Mouse (Mus musculus) kidney, adult 11 months (tissue): ENCODE measurements around the gene Xcl1.
A peak's percentile ranks its signal among the peaks of the same experiment; 100 is the strongest.
"Not testable (repeated sequence)": the region's sequence is repeated elsewhere in the genome, so short reads cannot be mapped to it uniquely, and the experiment has no call there.

Source experiments
- DNase-seq: peaks from one replicate; pipeline ENCODE4 v3.0.0; 2022

Xcl1 gene

DNA sequence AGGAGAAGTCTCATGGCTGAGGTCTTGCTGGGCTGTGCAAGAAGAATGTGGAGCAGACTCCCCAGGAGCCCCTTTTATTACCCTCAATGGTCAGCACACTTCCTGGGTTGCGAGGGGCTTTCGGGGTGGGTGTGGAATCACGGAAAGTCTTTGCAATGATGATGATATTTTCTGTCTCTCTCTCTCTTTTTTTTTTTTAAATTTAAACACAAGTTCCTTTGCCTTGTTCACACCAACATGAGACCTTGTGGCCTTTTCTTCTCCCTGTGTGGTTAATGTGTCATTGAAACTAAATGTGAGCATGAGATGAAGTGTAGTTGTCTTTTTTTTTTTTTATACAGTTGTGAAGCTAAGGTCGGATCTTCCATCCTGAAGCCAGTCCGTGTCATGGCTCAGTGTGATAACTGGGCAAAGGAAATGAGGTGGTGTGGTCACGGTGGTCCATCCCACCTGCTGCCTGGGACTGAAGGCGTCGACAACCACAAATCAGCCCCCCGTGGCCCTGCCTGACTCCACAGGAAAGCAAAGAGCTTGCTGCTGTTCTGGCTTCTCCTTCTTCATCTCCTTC lies at the start of gene Xcl1:
Gene Xcl1, minus strand, starts transcription at position 51 of the 568 bp plus-strand sequence.
- no peak for DNase-seq

DNA sequence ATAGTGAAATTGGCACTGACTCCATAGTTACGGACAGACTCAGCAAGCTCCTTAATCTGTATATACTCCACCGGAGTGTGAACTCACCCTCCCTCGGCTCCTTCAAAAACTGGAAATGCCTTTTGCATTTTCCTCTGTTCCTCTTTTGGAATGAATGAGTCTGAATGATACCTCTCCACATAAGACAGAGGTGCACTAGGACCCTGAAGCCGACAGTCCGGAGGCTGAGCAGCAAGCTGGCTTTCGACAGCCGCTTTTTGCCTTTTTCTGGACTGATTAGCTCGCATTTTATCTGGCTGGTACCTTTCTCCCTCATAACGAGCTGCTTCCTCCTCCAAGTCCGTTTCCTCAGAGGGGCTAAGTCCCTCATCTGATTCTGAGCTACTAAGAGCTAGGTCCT lies 49.4 kb upstream of the Xcl1 start:
- DNase-seq, result not testable (repeated sequence)

DNA sequence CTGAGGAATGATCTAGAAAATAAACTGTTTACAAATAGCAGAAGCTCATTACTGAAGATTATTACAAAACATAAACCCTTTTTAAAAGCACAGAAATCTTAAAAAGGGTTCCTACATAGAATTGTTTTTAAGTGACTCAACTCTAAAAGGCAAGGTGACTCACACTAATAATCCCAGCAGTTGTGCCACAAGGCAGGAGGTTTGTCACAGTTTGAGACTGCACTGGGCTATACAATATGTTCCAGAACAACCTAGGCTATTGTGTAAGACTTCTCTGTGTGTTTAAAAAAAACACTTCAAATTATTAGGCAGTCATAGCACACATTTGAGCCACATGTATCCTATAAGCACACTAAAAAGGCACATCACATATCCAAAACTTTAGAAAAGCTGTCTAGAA lies 42.0 kb upstream of the Xcl1 start:
- DNase-seq, result no peak

DNA sequence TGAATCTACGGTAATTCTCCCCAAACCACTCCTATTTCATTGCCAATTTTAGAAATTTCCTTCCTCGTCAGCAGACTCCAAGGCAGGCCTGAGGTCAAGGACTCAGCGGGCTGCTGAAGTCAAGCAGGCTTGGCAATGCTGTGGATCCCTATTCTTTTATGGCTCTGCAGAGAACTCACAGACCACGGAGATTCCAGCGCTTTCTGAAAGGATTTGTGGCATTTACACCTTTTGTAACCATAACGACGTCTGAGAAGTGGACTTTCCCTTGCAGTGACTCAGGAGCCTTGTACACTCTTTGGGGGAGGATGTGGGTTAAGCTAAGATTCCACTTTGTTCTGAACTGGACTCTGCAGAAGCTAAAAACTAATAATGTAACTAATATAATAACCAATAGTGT lies 40.4 kb upstream of the Xcl1 start:
- no peak for DNase-seq

DNA sequence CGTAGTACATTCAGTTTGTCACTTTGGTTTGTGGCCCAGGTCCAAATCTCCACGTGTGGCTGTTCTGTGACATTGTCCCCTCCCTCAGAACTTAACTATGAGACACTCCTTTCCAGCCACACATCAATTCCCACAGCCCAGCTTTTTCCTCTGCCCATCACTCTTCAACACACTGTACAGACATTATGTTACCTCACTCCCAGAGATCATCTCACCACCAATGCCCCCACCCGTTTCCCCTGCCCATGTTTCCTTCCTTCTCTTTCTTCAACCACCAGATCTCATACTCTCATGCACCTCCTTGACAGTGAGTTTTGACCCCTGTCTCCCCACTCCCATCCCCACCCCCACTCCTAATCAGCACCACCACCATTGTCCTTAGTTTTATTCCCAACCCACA lies 39.9 kb upstream of the Xcl1 start:
- DNase-seq, result no peak

DNA sequence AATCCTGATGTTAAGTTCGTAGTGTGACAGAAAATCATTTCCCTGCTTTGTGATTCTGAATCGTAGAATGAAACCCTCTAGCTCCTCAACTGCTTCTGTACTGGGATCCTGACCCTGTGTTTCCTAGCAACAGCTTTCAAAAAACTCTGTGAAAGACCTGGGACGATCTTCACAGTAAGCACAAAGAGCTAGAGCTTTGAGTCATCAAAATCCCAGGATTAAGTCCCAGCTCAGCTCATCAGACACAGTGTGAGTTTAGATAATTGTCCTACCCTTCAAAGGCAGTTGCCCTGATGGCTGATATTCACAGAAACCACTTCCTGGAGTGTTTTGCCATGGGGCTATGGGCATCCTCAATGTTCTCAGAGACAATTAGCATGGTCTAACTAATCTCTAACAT lies 38.5 kb upstream of the Xcl1 start:
- no peak for DNase-seq

DNA sequence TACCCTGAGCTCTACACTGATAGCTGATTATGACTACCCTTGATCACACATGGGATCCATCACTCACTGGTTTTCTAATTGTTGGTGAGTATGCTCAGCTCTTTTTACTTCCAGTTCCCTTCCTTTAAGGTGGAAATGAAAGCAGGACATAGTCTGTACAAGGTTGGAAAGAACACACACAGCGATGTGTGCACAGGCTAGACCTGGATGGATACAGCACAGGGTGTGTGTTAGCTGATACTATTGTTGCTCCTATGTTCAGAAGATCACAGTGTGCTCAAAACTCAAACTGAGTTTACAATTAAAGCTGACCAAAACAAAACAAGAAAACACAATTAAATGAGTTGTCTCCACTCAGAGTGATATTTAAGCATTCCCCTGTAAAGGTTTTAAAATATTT lies 38.0 kb upstream of the Xcl1 start:
- no peak for DNase-seq

DNA sequence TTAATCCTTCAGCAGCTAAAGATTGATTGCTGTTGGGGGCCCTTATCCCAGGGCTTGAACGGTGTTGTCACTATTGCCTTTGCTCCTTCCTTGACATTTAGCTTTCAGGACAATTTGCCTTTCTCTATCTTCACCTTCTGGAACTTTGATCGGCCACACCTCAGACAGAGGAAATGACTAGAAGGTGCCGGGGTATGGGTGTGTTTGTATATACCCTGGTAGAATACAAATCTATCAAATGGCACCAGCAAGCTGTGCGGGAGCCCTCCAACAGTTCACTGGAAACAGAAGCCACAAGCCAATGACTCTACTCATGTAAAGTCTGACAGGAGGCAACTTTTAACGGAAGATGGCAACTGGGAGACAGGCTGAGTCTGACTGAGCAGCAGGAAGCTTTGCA lies 37.4 kb upstream of the Xcl1 start:
- no peak for DNase-seq

DNA sequence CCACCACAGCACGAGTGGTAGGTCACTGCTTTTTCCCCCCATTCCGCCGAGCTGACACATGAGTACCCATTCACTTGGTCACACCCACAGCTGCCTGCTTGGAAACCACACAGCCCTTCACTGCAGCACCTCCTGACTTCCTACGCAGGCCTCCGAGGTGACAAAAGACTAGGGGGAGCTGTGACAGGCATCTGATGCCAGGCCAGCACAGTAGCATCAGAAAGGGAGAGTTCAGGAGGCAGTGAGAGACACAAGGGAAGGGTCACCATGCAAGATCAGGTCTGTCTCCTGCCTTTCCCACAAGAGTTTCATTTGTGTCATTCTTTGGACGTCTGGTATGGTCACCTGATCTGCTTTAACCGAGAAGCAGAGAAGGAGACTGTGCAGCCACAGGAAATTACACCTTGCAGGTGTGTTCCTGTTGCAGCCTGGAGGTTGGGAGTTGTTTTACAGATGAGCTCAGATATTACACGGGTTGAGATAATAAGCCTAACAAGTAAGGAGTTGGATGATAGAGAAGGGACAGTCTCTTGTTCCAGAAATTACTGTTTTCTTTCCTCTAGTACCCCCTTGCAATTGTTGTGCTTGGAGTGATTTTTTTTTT lies 30.9 kb upstream of the Xcl1 start:
- DNase-seq, result no peak

DNA sequence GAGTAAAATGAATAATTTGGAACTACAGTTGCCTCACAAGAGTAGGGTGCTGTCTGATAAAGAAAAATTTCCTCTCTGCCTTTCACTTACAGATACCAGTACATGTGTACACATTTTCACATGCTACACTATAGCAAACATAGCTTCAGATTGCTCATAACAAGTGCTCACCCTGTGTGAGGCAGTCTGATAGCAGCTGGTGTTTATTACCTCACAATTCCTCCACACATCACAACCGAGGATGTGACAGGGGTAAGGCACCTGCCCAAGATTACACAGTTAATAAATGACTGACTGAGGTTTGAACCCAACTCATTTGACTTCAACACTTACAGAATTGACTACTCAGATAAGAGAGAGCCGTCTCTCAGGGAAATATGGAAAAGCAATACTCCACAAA lies 25.3 kb upstream of the Xcl1 start:
- DNase-seq, result no peak

DNA sequence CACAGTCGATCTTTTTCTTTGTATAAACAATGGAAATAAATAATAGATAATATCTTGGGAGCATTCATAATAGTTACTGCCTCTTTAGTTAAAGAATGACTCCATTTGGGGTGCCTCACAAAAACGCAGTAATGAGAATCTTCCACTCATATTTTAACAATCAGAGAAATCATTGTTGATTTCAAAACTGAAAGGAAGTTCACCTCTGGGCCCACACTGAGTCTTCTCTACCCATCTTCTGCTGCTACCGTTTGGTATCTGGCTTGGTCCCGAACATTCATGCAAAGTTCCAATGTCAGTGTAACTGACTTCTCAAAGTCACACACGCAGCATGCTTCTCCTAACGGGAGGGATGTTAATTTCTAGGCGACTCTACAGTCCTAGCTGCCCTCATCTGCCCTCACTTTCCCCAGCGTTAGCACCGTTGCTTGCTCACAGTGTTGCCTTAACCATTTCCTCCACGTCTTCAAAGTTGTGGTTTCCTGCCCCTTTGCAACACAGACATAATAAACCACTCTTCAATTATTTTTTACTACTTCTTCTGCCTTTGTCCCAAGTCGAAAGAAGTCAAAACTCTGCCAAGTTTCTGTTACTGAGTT lies 24.6 kb upstream of the Xcl1 start:
- no peak for DNase-seq

DNA sequence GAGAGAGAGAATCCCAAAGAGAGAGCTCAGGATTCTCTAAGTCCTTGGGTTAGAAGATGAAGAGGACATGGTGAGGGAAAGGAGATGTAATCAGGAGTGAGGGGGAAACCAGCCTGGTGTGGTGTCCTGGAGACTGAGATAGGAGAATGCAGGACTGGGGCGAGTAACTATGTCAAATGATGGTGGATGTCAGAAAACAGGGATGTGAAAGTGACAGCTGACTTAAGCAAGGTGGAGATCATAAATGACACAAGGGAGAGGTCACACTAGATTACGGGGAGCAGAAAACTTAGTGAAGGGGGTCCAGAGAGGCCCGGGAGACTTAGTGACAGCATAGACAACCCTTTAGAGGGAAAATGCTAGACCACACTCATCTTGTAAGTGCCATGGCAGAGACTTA lies 23.8 kb upstream of the Xcl1 start:
- DNase-seq, result no peak

DNA sequence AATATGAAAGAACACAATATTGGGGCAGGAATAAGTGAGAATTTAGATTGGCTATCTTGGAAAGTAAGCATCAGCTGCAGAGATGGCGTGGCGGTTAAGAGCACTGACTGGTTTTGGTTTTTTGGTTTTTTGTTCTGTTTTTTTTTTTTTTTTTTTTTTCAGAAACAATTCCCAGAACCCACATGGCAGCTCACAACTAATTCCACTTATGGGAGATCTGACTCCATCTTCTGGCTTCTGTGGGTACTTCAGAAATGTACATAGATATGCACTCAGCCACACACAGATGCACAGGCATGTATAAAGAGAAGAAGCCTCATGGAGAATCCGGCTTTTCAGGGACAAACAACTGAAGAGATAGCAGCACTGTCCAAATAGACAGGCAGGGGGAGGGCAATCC lies 22.6 kb upstream of the Xcl1 start:
- no peak for DNase-seq

DNA sequence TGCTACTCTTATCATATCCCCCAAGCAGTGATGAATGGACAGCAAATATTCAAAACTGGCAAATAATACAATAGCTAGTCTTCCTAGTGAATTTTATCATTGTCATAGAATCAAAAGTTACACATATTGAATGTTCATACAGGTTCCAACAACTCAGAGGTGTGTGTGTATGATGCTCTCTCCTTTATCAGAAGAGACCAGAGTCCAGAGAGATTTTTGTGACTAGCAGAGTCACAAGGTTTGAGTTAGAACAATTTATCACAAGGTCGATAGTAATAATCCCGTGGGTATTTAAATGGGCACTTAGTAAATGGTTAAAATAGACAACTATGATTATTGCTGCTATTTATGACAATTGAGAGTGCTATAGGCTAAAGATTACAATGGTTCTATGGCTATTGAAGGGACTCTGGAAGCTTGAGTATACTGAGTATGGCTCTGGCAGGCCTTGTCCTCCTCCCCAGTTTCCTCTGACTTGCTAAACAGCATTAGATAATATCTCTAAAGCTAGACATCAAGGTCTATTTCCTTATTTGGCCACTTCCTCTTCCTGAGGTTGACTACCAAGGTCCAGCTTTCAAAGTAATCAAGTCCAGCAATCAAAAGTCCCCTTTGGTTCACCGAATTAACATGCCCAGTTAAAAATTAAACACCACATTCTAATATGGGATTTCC lies 21.5 kb upstream of the Xcl1 start:
- no peak for DNase-seq

DNA sequence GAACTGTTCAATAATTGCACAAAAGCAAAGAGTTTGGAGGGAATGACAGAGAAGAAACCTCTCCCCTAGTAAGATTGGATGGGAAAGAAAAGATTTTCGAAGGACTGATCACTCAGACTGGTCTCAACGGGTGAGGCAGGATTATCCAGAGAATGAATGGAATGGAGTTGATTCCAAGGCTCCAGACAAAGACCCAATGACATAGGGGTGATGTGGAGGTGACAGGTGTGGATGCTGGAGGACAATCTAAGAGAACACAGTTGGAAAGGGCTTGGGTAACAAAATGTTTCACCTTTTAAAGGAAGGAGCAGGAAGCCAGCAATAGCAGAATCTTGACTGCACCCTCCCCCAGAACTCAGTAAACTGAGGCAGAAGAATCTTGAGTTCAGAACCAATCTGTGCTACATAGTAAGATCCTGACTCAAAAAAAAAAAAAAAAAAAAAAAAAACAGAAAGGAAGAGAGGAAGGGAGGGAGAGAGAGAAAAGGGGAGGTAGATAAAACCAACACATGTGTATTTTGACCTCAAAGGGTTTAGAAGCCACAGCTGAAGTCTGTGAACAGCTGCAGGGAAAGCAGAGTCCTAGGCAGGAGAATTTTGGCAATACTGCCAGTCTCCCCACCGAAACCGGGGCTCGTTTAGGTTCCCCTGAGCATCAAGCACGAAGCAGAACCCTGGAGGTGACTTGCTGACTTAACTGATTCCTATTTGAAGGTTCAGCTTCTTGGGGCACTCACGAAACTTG lies 20.3 kb upstream of the Xcl1 start:
- DNase-seq, result no peak

DNA sequence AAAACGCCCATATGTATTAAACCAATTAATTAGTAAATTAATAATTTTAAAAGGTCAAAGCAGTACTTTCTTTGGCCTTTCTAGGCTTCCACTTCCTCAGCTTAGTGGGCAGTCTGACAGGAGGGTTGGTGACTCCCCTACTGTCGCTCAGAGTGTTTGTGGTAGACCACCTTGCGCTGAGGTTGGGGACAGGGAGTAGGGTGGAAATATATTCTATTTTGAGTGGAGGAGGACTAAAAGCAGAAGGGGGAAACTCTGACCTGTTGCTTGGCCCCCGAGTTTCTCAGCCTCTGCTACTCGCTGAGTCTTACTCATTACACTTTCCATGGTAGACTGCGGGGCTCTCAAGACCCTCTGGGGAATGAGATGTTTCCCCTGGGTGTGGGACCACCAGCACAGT lies 18.2 kb upstream of the Xcl1 start:
- DNase-seq, result no peak

DNA sequence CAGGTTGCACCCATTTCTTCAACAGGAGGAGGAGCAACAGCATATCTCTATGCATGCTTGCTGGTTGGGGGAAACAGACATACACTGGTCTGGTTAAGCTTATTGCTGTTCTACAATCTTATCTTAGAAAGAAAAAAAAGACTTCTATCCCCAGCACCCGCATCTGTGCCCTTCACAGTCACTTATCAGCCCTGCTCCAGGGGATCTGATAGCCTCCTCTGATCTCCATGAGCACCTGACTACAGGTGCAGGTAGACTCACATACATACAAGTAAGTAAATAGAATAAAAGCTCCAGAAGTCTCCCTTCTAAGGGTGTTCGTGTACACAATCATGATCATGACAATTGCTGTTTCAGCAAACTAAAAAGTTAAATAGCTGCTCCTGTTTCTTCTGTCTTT lies 733 bp upstream of the Xcl1 start:
- no peak for DNase-seq

DNA sequence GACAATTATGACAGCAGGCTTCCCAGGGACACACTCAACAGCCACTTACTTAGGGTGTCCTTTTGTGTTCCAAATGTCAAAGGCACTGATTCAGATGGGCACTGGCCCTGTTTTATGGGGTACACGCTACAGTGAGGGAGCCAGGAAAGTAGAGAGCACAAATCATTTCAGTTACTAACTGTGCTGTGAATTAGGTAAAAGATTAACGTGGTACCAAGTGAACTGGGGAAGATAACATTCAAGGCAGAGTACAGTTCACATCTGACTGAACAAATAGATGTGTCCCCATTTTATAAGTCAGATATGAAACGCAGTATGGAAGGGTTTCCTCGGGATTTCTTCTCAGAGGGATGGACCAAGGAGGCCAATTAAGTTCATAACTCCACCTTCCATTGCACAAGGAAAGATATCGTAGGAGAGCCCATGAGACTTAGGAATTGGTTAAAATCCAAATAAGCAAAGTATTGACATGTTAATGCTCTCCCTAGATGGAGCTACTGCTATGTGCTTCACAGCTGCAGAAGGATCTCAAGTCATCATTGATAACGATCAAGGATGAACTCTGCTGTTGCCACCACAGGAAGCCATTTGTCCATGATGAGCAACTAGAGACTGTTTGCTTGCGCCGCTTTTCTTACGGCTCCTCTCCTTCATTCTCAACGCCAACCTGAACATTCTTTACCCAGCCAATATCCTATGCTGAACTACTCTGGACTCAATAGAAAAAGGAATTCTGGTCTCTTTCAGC lies 1.7 kb downstream of the Xcl1 start:
- no peak for DNase-seq

DNA sequence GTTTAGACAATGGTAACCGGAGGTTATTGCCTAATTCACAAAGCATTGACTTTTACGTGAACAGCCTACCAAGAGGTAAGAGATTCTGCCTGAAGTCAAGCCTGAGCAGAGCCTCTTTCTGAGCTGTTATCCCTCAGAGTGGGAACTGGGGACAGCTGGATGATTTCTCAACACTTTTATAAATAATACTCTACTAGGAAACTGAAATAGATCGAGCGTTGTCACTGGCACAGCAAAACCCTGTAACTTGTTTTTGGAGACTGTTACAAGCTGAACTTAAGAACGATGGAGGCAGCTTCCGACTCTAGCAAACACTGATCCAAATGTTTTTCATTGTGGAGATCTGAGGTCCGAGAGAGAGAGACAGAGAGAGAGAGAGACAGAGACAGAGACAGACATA lies 4.2 kb downstream of the Xcl1 start:
- no peak for DNase-seq

DNA sequence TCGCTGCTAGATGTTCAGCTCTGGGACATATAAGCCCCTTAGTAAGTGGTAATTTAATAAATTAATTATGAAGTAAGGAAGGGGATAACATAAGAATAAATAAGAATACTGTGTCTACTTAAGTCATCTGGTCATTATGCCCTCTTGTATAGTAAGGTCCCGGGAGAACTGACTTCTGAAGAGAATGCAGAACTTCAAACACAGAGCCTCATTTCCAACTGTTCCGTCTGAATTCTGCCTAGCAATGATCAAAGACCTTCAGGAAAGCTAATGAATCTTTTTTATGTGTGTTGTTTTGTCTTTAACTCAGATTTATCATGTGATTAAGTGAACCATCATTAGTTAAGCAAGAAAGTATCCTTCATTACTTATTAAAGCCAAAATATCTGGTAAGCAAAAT lies 5.3 kb downstream of the Xcl1 start:
- no peak for DNase-seq

DNA sequence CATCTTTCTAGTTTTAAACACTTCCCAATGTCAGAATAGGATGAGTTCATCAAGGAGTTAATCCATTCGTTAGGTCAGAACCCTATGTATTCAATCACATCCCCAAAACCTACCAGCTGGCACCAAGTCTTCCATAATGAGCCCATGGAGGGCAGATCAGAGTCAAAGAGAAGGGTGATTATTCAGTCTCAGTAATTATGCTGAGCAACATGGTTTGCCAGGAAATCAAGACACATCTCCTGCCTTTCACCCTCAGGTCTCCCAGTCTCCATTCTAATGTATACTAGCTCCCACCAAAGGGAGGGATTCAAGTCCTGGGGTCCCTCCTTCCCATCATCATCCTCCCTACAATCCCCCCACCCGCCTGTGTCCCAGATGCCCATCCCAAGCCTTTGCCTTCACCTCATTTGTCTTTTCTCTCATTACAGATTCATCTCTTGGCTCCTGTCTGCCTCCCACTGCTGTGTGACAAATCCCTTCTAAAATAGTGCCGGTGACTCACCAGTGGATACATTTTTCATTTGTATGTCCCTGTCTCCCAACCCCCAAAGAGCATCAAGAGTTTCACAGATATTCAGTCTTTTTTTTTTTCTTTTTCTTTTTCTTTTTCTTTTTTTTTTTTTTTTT lies 8.7 kb downstream of the Xcl1 start:
- no peak for DNase-seq

DNA sequence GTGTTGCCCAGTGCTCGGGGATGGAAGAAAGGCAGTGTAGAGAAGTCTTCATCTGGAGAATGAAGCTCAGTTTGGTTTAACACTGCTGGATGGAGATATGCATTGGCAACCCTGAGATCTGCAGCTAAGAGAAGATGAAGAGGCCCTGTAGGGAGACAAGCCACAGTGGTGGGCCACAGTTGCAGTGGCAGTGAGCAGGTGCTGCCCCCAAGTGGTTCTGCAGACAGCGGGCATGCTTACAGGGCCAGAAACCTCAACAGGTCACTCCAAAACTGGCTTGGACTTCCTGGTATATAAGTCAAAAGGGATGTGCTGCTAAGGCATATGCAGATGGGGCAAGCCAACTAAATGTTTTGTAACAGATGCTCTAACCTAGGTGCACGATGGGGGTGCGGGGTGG lies 30.3 kb downstream of the Xcl1 start:
- DNase-seq, result peak; percentile 51

DNA sequence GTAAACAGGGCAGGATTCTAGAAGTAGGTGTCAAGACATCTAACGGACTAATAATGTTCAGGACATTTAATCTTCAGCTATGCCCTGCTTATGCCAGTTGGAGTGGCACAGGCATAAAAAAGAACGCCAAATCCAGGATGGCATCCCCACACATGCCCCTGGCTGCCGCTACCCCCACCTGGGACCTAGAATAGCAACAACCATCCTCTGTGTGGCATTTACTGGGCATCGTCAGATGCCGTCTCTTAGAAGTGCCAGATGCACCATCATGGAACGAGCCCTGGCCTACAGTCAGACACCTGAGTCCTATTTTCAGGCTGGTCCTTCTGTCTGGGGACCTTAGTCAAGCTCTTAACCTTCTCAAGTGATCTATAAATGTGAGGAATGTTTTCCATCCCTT lies 34.6 kb downstream of the Xcl1 start:
- DNase-seq, result no peak
